Mouse (Mus musculus): ENCODE measurements at regions not wholly inside any gene's neighbourhood (a gene's known extent, or its start where the extent isn't known, plus 50 kb on each side); places are given as distances from the start of the nearest gene placed in this dataset.

DNA sequence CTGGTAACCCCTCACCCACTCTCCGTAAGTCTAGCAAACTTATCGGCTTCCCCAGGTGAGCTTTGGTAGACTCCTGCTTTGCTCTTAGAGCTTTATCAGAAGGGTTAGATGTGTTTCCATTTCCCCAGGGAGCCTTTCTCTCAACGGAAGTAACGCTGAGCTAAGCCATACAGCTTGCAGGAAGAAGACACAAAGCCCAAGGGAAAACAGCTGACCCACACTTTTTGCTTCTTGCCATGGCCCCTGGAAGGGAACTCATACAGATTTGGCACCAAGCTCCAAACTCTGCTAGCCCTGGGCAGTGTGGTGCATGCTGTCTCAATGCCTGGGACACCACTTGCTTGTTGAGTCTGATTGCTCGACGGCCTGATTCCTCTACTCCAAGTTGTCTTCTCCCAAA is 242.6 kb downstream of the Sipa1l2 start:
- DNase-seq (ENCODE audit: inconsistent ontology term), result no peak

DNA sequence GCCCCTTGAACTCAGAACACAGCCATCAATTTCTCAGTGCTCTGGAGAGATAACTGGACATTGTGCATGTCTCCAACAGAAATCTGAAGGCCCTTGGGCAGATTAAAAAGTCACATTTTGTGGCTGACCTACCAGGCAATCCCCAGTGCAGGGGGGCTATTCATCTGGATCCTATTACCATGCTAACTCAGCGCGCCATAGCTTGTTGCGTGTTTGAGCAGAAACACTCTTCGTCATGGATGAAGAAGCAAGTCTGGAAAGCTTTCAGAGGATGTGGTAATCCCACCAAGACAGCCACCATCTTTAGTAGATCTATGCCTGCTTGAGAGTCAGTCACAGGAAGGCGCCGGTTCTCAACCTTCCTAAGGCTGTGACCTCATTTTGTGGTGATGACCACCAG is 243.9 kb downstream of the Sipa1l2 start:
- DNase-seq (ENCODE audit: inconsistent ontology term), result no peak

DNA sequence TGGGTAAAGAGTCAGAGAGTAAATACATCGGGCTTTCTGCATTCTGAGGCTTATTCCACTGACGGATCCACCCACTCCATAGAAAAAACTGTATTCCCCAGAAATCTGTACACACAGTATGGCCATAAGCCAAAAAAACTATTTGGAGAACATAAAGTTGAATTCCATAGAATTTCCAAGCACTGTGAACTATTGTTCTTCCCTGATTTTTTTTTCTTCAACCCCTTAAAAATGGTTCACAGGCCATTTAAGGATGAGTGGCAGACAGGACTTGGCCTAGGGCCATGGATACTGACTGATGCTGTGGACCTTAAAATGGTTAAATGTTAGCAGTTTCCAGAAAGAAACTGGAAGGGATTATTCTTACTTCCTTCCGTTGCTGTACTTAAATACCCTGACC is 247.0 kb downstream of the Sipa1l2 start:
- DNase-seq (ENCODE audit: inconsistent ontology term), result no peak

DNA sequence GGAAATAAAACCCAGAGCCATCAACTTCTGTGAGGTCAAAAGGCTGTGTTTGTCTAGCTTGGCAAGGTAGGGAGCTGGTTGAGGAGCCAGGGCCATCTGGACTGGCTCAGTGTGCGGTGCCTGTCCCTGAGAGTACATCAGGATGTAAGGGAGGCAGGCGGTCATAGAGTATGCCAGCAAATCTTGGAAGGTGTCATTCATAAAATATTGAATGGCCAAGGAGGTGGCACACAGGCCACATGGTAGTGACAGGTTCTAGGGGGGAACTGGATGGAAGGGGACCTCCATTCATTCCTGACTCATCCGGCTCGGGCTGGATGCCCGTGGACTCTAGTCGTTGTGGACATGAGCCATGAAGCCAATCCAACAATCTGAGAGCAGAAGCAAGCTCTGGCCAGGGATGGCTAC is 252.0 kb downstream of the Sipa1l2 start:
- DNase-seq (ENCODE audit: inconsistent ontology term), result no peak

DNA sequence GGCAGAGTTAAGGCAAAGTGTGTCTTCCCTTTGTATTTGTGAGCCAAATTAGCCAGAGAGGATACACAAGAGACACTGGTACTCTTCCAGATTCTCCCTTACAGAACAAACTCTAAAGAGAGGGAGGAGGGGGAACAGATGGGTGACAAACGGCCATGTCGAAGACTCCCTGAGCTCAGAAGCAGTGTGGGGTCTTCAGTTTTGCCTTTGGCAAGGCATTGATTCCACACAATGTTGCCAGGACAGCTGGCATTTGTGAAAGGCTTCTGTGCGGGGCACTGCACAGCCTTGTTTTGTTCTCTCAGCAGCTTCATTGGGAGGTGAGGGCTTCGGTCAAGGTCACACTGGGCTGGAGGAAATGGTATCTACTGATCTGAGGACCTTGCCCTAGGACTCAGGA is 253.9 kb downstream of the Sipa1l2 start:
- no peak for DNase-seq (ENCODE audit: inconsistent ontology term)

DNA sequence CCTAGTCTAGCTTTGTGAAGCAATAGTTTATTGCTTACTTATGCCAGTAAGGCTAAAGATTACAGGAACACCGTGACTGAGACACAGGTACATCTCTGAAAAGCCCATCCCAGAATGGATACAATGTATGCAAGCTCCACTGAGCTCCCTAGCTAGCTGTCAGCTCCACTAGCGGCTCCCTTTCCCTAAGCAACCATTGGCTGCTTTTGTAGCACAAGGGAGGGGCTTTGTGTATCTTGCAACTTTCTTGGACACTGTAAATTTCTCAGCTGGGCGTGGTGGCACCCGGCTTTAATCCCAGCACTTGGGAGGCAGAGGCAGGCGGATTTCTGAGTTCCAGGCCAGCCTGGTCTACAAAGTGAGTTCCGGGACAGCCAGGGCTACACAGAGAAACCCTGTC is 254.6 kb downstream of the Sipa1l2 start:
- no peak for DNase-seq (ENCODE audit: inconsistent ontology term)

DNA sequence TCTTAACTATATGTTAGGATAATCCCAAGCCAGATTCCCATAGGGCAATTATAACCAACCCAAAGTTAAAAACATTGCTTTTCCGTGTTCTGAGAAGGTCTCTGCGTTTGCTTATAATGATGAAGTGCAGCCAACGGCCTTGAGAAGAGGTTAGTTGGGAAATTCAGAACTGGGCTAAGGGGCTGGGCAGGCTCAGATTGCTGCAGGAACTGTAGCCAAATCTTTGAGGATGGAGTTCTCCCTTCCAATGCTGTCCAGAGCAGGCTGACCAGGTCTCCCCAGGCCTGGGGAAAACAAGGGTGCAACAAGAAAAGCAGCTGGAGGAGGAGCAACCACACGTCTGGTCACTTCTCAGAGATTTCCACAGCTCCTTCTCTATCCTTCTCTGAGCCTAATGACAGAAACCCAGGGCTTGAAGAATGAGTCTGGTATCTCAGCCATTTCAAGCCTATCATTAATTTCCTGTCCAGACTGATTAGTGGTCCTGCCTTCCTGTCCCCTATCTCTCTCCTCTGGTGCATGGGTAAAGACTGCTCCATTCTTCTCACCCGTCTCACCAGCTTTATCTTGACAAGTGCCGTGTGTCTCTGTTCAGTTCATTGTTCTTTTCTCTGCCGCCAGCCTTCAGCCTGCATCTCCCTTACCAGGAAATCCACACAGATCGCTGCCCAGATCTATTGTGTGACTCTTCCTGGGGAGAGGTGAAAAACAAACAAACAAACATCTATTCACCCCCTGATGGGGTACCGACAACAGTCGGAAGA is 255.2 kb downstream of the Sipa1l2 start:
- no peak for DNase-seq (ENCODE audit: inconsistent ontology term)

DNA sequence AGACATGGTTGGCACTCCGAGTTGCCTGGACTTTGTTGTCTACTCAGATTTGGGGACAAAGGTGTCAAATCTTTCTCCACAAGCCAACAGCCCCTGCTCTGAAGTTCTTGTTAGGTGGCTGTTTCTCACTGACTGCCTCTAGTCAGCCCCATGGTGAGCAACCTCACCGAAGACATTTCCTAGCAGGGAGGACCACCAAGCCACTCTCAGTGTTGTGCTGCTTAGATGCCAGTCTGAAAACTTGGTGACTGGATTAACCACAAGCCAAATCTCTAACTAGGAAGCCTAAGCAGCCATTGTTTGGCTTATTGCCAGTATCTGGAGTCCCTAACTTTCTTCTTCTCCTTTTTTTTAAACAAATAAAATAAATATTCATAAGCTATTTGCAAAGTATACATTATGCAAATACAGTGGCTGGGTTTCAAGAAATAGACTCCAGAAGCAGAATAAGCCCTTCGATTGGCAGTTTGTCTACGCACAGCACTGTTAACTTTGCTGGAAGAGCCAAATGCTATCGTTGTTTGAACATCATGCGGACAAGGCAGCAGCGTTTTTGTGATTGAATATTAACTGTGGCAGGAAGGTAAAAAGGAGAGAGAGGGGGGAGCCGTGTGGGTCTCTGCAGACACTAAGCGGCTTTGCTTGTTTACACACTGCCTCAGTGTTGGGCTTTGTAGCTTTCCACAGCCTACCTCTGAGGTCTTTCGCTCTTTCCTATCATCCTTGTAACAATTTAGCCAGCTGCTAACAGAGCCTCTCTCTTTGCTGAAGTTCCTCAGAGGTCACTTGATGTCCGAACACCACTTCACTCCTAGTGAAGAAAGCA is 257.4 kb downstream of the Disc1 start:
- DNase-seq (ENCODE audit: inconsistent ontology term), result no peak
